Mouse (Mus musculus) small intestine, adult 2 months (tissue): ENCODE results near the gene Prok1.

Experiments
- CTCF ChIP-seq: fragments of 200-500 bp; IDR thresholded peaks from 2 replicates; pipeline ENCODE4 v1.5.1; 2012; ENCODE audit warnings: low read depth, mild to moderate bottlenecking, control low read depth, inconsistent platforms, low read length, moderate library complexity, mixed read lengths; ENCODE audit not compliant: insufficient replicate concordance, insufficient read length; ENCODE audit errors: extremely low read depth
- POLR2A ChIP-seq: fragments of 200-500 bp; IDR thresholded peaks from 2 replicates; pipeline ENCODE4 v1.6.1; 2012; ENCODE audit warnings: low read depth, mild to moderate bottlenecking, control low read depth, inconsistent platforms, low read length, moderate library complexity

DNA sequence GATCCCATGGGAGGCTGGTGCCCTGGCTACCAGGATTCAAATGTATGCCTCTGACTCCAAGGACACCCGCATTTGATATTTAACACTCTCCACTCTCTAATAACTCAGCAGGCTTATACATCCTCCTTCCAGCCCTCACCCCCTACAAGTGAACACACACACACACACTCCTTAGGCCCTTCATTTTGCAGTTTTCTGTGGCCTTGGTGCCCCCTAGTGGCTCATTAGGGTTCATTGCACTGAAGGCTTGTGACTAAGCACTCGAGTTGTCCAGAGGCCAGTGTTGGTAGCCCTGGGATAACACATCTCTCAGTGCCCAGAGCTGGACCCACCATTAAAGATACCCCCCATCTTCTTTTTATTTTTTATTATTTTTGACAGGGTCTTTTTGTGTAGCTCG is 34.3 kb upstream of the Prok1 start:
- TF ChIP-seq CTCF (peak; percentile 89; the same call in 1 of the 2 replicates), POLR2A (no peak)
